ENCODE assay signal across 8 mouse cellular contexts in the genomic region with DNA sequence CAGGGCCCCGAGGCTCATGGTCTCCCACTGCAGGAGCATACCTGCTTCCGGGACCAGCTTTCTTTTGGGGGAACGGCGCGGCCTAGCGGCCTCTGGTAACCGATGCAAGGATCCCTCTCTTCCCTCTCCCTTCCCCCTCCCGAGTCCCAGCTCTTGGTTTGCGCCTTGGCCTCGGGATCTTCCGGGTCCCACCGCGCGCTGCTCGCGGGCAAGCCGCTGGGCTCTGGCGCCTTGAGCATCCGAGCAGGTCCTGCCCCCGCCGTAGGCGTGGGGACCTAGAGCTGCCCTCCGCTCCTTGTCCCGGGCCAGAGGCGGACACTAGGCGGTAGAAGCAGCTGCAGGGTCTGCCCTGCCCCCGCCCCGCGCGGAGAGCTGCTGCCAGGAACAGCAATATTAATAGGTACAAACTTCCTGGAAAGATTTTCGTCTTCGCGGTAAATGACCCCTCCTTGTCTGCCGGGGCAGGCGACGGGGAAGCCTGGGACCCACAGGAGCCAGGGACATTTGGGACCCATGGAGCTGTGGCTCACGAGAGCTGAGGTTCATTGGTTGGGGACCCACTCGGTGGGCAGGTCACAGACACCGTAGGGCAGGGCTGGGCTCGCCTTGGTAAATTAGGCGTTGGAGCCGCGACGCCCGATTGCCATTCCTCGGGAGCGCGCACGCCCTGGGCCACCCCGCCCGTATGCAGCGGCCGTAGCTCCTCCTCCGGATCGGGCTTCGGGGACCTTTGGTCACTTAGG. TPM values are rescaled to one million over a fixed set of nuclear protein-coding genes. Genes with fewer than 3 reads are reported as not detected.
DNase-seq lines count a peak whose midpoint lies in the region; ATAC-seq lines count a peak whose summit lies in the region.

No protein-coding gene starts in this region.

- intact Hi-C loops in left cerebral cortex, postnatal 25 days (cut with DNase I): loop anchor here (2.0 to 5.0 kb wide), 2 partner anchors 34 to 71 kb away; partner anchors contain the start of gene H3f3a

- peak overlapping the region; percentile 100 for H3K27ac ChIP-seq in intestine, embryonic 16.5 days (ENCODE audit: low read length)

- H3K9me3 ChIP-seq in intestine, embryonic 16.5 days (ENCODE audit: control insufficient read depth, low read length): no peaks in the 10 kb centered on the region; the same call in 1 of the 2 replicates

- peak overlapping the region; percentile 93 for H3K4me2 ChIP-seq in intestine, embryonic 16.5 days (ENCODE audit: low read depth, low read length)

- H3K9ac ChIP-seq in intestine, embryonic 16.5 days (ENCODE audit: low read depth, low read length): peak overlapping the region; percentile 96

- DNase-seq in adrenal gland, postnatal 10 days: peak; percentile 91
- peak; percentile 90 for DNase-seq in embryo, embryonic 9.5 days (ENCODE audit: extremely low spot score)
- DNase-seq in gastrocnemius, postnatal 4 days (ENCODE audit: low spot score in 2 of 2): peak; percentile 61 to 86
- peak; percentile 76 to 85 for DNase-seq in left cerebral cortex, postnatal 25 days (ENCODE audit: low spot score in 2 of 2)
- peak; percentile 91 for DNase-seq in mesoderm, embryonic 11.5 days (ENCODE audit: low read depth, low spot score)
- peak; percentile 78 for DNase-seq in right cerebral cortex, postnatal 25 days
- peak; percentile 84 to 87 for DNase-seq in urinary bladder, postnatal 36 days (ENCODE audit: low spot score in 2 of 2)

- no peaks in the 10 kb centered on the region for H3K36me3 ChIP-seq in intestine, embryonic 16.5 days (ENCODE audit: control insufficient read depth, insufficient read depth, low read length)

- peak; percentile 80 for ATAC-seq in intestine, embryonic 16.5 days

- H3K27me3 ChIP-seq in intestine, embryonic 16.5 days (replicated peaks; ENCODE audit: control insufficient read depth, insufficient read depth, low read length): no peaks in the 10 kb centered on the region

- peak overlapping the region; percentile 77 for H3K4me3 ChIP-seq in intestine, embryonic 16.5 days (ENCODE audit: low read length)

- H3K4me1 ChIP-seq in intestine, embryonic 16.5 days (ENCODE audit: control insufficient read depth, insufficient read depth, low read length): peaks cover 22% of the 10 kb centered on the region

- under 1% methylated on average over 56 of the region's 56 CpGs for WGBS in intestine, embryonic 16.5 days

RNA-seq across cellular contexts. Expression of gene H3f3a, which starts 35.9 kb away (rescaled TPM):
- 100 to 1,000 TPM; 809 to 834 TPM for total RNA-seq in adrenal gland, postnatal 10 days (2021)
- 100 to 1,000 TPM; 776 to 797 TPM for total RNA-seq in gastrocnemius, postnatal 4 days (2021)
- polyA plus RNA-seq in intestine, embryonic 16.5 days (2015; fragmentation: Nextera tagmentation; extraction: Ambion mirVana): 1,661 and 1,810 TPM in 2 replicates
- 100 to 1,000 TPM; 301 to 318 TPM for total RNA-seq in left cerebral cortex, postnatal 25 days (2021)

RNA-seq across cellular contexts. Expression of gene Acbd3, which starts 52.0 kb away (rescaled TPM):
- 10 to 100 TPM; 38.9 to 40.6 TPM for total RNA-seq in adrenal gland, postnatal 10 days (2021)
- total RNA-seq in gastrocnemius, postnatal 4 days (2021): 10 to 100 TPM; 36.1 to 36.9 TPM
- 17.1 and 17.5 TPM in 2 replicates for polyA plus RNA-seq in intestine, embryonic 16.5 days (2015; fragmentation: Nextera tagmentation; extraction: Ambion mirVana)
- 10 to 100 TPM; 32.6 to 33.6 TPM for total RNA-seq in left cerebral cortex, postnatal 25 days (2021)

Comparison
In these comparisons a context has a peak if more than half of its experiments do, and no peak if none do; other contexts are left out.
1. Peak in every context shown above with its lines: DNase-seq, ATAC-seq, H3K4me3 ChIP-seq and H3K27ac ChIP-seq.